Mouse (Mus musculus): ENCODE data around the gene Trpc4ap.

The Trpc4ap gene

DNA sequence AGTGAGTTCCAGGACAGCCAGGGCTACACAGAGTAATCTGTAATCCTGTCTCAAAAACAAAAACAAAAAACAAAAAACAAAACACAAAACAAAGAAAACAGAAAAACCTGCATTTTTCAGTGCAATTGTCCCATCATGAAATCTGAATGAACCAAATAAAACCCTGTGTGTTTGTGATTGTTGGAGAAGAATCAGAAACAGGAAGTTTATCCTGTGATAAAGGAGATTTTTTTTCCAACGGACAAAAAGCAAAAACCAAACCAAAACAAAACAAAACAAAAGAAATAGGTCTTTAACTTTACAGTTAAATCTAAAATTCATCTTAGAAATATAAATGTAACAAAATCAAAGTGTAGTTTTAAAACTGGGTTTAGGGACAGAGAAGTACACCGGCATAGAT, 2.4 kb upstream of the Trpc4ap start:
- DNase-seq (ENCODE audit: extremely low read depth, low read depth): no peak

DNA sequence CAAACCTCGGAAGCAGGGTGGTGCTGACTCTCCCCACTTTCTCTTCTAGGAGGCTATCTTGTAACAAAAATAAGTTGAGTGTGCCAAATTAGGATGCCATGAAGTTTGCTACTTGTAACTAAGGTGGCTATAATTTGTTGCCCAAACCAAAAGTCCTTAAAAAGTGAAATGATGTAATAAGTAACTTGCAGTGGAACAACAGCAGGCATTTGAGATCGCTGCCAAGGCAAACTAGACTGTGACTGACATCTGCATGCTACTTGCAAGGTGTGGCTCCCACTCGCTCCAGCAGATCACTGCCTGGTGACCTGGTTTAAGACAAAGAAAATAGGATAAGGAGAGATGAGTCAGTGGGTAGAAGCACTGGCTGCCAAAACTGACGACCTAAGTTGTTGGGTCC, 952 bp upstream of the Trpc4ap start:
- no peak for DNase-seq (ENCODE audit: extremely low read depth, low read depth)

DNA sequence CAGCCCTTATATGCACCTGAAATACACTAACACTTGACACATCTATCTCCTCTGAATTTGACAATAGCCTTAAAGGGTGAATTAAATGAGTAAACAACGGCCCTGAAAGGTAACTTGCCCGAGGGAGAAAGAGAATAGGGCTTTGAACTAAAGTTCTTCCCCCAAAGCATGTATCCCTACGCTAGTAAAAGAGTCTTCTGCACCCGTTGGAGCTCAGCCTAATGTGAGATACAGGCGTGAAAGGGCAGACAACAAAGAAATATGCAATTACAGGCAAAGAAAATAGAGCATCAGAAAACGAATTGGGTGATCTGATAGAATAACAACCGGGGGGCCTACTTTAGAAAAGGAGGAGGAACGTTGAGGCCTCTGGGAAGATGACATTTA, 855 bp downstream of the Trpc4ap start:
- peak; percentile 30 for DNase-seq (ENCODE audit: extremely low read depth, low read depth)

GRCm38 (mm10) chr2:155689211-155689610, 3.0 kb downstream of the Trpc4ap start:
- DNase-seq (ENCODE audit: extremely low read depth, low read depth): no peak

GRCm38 (mm10) chr2:155687746-155688145, 4.4 kb downstream of the Trpc4ap start:
- no peak for DNase-seq (ENCODE audit: extremely low read depth, low read depth)

DNA sequence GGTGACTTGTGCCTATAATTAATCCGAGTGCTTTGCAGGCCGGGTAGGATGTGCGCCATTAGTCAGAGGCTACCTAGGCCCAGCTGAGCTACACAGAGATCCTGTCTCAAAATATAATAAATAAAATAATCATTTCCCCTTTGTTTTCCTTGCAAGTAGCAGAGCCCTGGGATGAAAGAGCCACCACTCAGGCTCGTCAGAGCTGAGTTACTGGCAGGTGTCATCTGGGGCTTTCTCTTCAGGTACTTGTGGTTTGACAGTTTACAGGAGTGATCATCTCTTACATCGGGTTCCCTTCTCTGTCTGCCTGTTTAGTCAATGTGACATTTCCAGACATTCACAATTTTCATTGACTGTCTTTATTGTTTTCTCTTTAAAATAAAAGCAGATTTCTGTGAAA, 5.6 kb downstream of the Trpc4ap start:
- DNase-seq (ENCODE audit: extremely low read depth, low read depth): no peak

DNA sequence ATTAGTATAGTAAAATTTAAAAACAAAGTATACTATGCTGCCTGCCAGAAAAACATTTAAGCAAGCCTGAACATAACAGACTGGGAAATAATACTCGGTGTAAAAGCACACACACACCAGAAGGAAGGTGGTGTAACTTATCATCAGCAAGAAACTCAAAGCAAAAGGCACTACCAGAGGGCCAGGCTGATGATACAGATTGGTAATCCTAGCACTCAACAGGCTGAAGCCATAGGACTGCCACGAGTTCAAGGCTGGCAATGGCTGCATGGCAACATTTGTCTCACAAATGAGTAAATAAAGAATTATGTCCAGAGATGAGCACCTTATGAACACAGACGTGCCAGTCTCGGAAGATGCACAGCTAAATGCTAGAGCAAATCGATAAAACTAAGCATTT, 8.4 kb downstream of the Trpc4ap start:
- no peak for DNase-seq (ENCODE audit: extremely low read depth, low read depth)

DNA sequence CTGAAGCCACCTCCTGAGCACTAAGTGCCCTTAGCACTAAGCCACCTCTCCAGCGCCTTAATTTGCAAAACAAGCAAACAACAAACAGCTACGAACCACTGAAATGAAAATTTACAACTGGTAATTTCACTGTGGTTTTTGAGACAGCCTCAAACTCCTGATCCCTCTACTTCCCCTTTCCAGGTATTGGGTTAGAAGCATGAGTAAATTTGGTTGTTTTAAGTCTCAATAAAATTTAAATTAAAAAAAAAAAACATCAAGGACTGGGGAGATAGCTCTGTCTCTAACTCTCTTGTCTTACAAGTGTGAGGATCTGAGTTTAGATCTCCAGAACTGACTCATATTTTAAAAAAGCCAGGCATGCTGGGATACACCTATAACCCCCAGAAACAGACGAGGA, 9.0 kb downstream of the Trpc4ap start:
- DNase-seq (ENCODE audit: extremely low read depth, low read depth): no peak

GRCm38 (mm10) chr2:155681874-155682273, 10.3 kb downstream of the Trpc4ap start:
- DNase-seq (ENCODE audit: extremely low read depth, low read depth): no peak

- DNase-seq (ENCODE audit: extremely low read depth, low read depth): no peak
These were observed 11.0 kb downstream of the Trpc4ap start for GRCm38 (mm10) chr2:155681194-155681593.

- DNase-seq (ENCODE audit: extremely low read depth, low read depth): no peak
These were observed 11.6 kb downstream of the Trpc4ap start for GRCm38 (mm10) chr2:155680591-155680990.

GRCm38 (mm10) chr2:155679586-155680110, 12.5 kb downstream of the Trpc4ap start:
- DNase-seq (ENCODE audit: extremely low read depth, low read depth): no peak

GRCm38 (mm10) chr2:155675118-155675517, 17.1 kb downstream of the Trpc4ap start:
- DNase-seq (ENCODE audit: extremely low read depth, low read depth): no peak

GRCm38 (mm10) chr2:155673546-155673945, 18.6 kb downstream of the Trpc4ap start:
- no peak for DNase-seq (ENCODE audit: extremely low read depth, low read depth)

GRCm38 (mm10) chr2:155671236-155671635, 20.9 kb downstream of the Trpc4ap start:
- no peak for DNase-seq (ENCODE audit: extremely low read depth, low read depth)

GRCm38 (mm10) chr2:155668461-155668860, 23.7 kb downstream of the Trpc4ap start:
- DNase-seq (ENCODE audit: extremely low read depth, low read depth): no peak

- no peak for DNase-seq (ENCODE audit: extremely low read depth, low read depth)
These were observed 24.3 kb downstream of the Trpc4ap start for GRCm38 (mm10) chr2:155667881-155668280.

GRCm38 (mm10) chr2:155663910-155664460, 28.2 kb downstream of the Trpc4ap start:
- no peak for DNase-seq (ENCODE audit: extremely low read depth, low read depth)

- no peak for DNase-seq (ENCODE audit: extremely low read depth, low read depth)
These were observed 29.1 kb downstream of the Trpc4ap start for GRCm38 (mm10) chr2:155663097-155663496.

- no peak for DNase-seq (ENCODE audit: extremely low read depth, low read depth)
These were observed 29.8 kb downstream of the Trpc4ap start for GRCm38 (mm10) chr2:155662390-155662789.

GRCm38 (mm10) chr2:155655759-155656372, 36.3 kb downstream of the Trpc4ap start:
- no peak for DNase-seq (ENCODE audit: extremely low read depth, low read depth)

DNA sequence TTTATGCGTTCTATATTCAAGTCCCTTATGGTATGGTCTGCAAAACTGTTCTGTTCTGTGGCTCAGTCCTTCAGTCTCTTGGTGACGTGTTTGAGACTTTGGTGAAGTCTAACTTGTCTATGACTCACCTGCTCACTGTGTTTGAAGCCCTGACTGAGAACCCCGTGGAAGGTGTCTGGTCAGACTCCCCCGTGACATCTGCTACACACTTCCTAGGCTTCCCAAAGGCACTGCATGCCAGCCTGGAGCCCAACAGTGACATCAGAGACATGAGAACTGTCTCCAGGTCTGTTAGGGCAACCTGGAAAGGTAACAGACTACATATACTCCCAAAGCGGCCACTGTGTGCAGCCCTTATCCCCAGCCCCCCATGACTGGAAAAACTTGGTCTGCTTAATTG, 39.6 kb downstream of the Trpc4ap start:
- no peak for DNase-seq (ENCODE audit: extremely low read depth, low read depth)

- DNase-seq (ENCODE audit: extremely low read depth, low read depth): no peak
These were observed 46.4 kb downstream of the Trpc4ap start for GRCm38 (mm10) chr2:155645746-155646145.
